Mouse (Mus musculus) MN1 (cell line): Measurements from ENCODE around the gene Tnrc6a.
"Not testable (repeated sequence)": the region's sequence is repeated elsewhere in the genome, so short reads cannot be mapped to it uniquely, and the experiment has no call there.

Experiments
- DNase-seq: peaks from one replicate; pipeline ENCODE4 v3.0.0-alpha.2; 2016; ENCODE audit warnings: low spot score

Tnrc6a gene

GRCm38 (mm10) chr7:123123665-123124298 lies at the start of gene Tnrc6a:
Gene Tnrc6a, plus strand, starts transcription at chr7:123123885.
- peak; percentile 93 for DNase-seq

DNA sequence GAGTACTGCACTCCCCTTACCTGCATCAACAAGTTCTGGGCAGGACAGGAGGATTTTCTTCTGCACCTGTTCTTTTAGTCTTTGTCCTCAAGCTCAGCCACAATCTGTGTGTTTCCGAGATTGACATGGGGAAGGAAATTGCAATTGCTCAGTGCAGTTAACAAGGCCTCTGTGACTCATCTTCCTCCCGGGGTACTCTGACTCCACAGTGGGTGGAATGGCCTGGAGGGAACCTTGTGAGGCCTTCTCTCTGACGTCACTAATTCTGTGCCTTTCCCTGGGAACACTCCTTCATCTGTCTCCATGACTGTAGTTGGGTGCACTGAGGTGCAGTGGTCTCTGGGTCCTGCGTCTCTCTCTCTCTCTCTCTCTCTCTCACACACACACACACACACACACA lies 41.4 kb upstream of the Tnrc6a start:
- DNase-seq = no peak

- peak; percentile 66 for DNase-seq
Measured at GRCm38 (mm10) chr7:123083441-123084123, 40.1 kb upstream of the Tnrc6a start.

GRCm38 (mm10) chr7:123084180-123084691 lies 39.4 kb upstream of the Tnrc6a start:
- peak; percentile 79 for DNase-seq

DNA sequence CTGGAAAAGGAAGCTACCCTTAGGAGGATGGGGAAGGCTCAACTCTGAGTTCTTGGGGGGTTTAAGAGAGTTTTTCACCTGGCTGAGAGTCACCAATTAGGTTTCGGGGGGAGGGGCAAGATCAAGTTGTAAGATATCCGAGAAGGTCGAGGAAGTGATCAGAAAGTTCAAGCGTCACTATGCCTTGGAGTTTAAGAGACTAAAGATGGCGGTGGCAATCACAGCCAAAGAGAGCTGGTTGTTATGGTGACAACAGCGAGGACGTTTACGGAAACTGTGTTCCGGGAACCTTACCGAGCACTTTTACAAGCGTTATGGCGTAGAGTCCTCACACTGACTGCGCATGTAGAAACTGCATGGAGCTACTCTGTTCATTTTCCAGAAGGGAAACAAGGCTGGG lies 39.0 kb upstream of the Tnrc6a start:
- peak; percentile 77 for DNase-seq

DNA sequence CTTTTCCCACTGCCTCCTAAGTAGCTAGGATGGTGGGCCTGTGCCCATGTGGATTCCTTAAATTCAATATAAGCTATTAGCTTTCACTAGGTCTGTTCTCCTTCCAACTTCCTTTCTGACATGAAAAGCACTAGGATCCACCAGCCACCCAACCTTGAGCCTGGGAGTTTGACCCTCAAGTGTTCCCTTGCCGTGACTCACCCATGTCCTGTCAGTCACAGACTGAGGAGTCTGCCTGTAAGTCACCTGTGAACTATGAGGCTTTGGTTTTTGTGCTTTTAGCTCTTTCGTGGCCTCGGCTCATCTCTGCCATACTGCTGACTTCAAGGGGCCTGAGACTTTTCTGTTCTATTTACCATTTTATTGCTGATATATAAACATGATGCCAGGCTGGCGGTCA lies 34.8 kb upstream of the Tnrc6a start:
- no peak for DNase-seq

- peak; percentile 51 for DNase-seq
Measured at GRCm38 (mm10) chr7:123096344-123097120, 27.2 kb upstream of the Tnrc6a start.

- DNase-seq = peak; percentile 93
Measured at GRCm38 (mm10) chr7:123097891-123098750, 25.6 kb upstream of the Tnrc6a start.

- DNase-seq = no peak
Measured at GRCm38 (mm10) chr7:123101295-123101694, 22.4 kb upstream of the Tnrc6a start.

GRCm38 (mm10) chr7:123105381-123105780 lies 18.3 kb upstream of the Tnrc6a start:
- not testable (repeated sequence) for DNase-seq

DNA sequence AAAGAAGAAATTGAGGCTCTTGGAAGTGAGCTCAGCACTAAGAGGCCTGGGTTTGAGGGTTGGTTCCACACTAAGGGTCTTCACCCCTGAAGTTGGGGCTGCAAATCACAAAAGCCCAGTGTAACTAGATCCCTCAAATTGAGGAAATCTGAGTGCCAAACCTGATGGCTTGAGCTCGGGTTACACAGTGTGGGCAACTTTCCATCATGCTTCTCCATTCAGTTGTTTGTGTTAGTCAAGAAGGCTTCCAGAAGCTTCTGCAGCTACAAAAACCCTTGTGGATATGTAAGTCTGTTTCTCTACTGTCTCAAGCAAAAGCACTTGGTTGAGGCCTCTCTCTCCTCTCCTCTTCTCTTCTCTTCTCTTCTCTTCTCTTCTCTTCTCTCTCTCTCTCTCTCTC lies 17.8 kb upstream of the Tnrc6a start:
- no peak for DNase-seq

GRCm38 (mm10) chr7:123106326-123106725 lies 17.4 kb upstream of the Tnrc6a start:
- DNase-seq = no peak

DNA sequence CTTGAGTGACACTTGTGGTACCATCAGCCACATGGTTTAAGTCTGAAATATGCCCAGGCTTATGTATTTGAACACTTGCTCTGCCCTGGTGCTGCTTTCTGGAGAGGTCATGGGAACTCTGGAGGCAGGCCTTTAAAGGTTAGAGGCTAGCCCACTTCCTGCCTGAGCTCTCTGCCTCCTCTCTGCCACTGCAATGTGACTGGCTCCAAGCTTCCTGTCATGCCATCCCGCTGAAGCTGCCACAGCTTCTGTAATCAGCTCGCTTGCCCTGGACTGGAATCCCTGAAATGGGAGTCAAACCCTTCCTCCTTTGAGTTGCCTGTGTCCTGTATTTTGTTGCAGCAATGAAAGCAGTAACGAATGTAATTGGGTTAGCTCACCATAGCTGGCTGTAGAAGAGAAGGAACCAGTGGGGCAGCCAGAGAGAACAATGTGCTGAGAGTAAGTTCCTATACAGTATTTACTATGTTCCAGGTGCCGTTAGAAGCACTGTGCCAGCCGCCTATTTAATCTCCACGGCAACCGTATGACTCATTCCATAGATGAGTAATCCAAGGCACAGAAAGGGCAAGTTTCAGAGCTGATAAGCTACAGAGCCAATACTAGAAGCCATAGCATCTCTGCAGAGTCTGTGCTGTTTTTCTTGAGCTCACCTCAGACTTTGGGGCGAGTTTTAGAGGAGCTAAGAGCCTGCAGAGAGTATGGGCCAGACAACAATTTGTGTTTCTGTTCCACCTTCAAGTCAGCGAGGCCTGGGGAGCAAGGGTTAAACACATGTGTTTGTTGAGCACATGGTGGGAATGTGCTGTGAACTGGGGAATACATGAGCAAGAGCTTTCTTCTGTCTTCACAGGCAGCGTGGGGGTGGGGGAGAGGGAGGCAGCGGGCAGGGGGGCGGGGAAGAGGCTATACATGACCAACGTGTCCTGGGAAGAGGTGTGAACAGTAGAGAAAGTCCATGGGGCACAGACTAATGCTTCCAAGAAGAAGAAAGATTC lies 15.3 kb upstream of the Tnrc6a start:
- peak; percentile 90 for DNase-seq

DNA sequence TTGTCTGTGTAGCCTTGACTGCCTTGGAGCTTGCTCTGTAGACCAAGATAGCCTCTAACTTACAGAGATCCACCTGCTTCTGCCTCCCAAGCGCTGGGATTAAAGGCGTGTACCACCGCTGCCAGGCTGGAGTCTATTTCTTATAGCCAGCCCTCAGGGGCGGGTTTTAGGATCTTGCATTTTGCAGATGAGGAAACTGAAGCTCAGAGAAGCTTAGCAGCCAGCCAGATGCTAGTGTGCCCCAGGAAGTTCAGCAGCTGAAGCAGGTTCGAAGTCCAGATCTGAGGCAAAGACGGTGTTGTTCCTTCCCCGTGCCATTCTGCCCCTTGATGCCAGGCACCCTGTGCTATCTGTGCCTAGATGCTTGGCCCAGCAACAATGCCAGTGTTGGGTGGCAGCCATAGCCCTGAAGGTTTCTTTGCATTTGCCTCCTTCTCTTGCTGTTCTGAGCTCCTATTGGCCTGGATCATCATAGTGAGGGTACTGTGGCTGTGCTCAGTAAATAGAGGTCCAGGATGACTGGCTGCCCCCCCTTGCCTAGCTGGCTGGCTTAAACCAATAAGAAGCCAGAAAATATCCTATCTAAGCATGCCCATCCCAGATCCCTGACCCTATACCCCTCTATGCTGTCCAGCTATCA lies 14.2 kb upstream of the Tnrc6a start:
- no peak for DNase-seq

GRCm38 (mm10) chr7:123110135-123110534 lies 13.6 kb upstream of the Tnrc6a start:
- DNase-seq = peak; percentile 75

DNA sequence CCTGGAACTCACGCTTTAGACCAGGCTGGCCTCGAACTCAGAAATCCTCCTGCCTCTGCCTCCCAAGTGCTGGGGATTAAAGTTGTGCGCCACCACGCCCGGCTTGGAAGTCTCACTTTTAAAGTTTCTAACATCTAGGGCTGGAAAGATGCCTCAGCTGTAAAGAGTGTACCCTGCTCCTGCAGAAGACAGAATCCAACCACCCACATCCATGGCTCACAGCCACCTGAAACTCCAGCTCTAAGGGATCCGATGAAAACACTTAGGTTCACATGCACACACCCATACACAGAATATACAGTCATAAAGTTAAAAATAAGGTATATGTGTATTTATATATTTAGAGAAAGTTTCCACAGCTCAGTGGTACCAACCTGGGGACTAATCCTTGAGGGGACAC lies 10.1 kb upstream of the Tnrc6a start:
- no peak for DNase-seq

DNA sequence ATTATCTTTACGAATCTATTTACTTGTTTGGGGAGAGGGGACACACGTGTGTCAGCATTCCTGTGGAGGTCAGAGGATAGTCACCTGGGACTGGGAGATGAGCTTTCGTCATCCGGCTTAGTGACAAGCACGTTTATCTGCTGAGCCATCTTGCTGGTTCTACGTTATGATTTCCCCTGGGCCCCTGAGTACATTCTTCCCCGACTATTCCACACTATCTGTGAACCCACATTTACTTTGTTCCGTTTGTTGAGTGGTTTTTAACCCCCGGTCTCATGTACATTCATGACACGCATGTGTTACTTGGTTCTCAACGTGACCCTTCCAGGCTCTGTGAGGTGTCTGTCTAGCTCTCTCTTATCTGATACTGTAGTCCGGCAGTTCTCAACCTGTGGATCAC lies 6.9 kb upstream of the Tnrc6a start:
- no peak for DNase-seq

- no peak for DNase-seq
Measured at GRCm38 (mm10) chr7:123117209-123117608, 6.5 kb upstream of the Tnrc6a start.

DNA sequence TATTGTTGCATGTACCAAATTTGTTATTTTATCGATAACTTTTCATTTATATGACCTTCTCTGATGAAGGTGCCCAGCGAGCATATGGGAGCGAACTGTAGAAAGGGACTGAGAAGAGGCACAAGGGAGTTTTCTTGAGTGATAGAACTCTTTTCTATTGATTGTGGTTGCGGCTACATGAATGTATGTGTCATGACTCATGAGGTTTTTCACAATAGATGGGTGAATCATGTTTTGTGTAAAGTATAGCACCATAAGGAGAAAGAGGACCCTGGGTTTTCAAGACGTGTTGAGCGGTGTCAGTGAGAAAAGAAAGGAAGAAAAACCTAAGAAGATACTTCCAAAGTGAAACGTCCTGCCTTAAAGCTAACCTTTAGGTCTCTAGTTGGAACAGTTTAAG lies 3.2 kb upstream of the Tnrc6a start:
- DNase-seq = no peak

GRCm38 (mm10) chr7:123124299-123124716 lies 623 bp downstream of the Tnrc6a start:
- peak; percentile 46 for DNase-seq
